Mouse (Mus musculus) ES-Bruce4 (cell line): ENCODE data around the gene Foxo3. TPM values are rescaled to one million over a fixed set of nuclear protein-coding genes. Genes with fewer than 3 reads are reported as not detected.

Experiments
- H3K27ac ChIP-seq: 2 replicates; pipeline ENCODE4 v1.5.1; 2012; ENCODE audit warnings: low read length, inconsistent platforms; ENCODE audit not compliant: insufficient read depth
- H3K27me3 ChIP-seq: 2 replicates; pipeline ENCODE4 v1.6.1; 2012; ENCODE audit warnings: mild to moderate bottlenecking, low read length, inconsistent platforms; ENCODE audit not compliant: control insufficient read depth, poor library complexity, insufficient read depth, severe bottlenecking
- H3K36me3 ChIP-seq: 2 replicates; pipeline ENCODE4 v1.6.1; 2012; ENCODE audit warnings: inconsistent platforms, mild to moderate bottlenecking, low read length, moderate library complexity; ENCODE audit not compliant: control insufficient read depth, poor library complexity, insufficient read depth, severe bottlenecking
- H3K4me1 ChIP-seq: one replicate; pipeline ENCODE4 v1.8.1; 2011; ENCODE audit warnings: low read length; ENCODE audit not compliant: control insufficient read depth, insufficient read depth
- H3K4me3 ChIP-seq: 2 replicates; pipeline ENCODE4 v1.5.1; 2011; ENCODE audit warnings: low read depth, mild to moderate bottlenecking, low read length
- H3K9ac ChIP-seq: 2 replicates; pipeline ENCODE4 v1.6.1; 2012; ENCODE audit warnings: low read depth, mild to moderate bottlenecking, inconsistent platforms; ENCODE audit not compliant: poor library complexity, severe bottlenecking
- H3K9me3 ChIP-seq: replicated peaks from 2 replicates; pipeline ENCODE4 v1.6.1; 2012; ENCODE audit warnings: mild to moderate bottlenecking, low read length, inconsistent platforms; ENCODE audit not compliant: control insufficient read depth, poor library complexity, insufficient read depth, severe bottlenecking
- CTCF ChIP-seq: IDR thresholded peaks from one replicate; pipeline ENCODE4 v1.8.1; 2011; ENCODE audit warnings: low read depth, low read length
- EP300 ChIP-seq: IDR thresholded peaks from 2 replicates; pipeline ENCODE4 v1.6.1; 2011; ENCODE audit warnings: low read depth, low read length; ENCODE audit not compliant: insufficient read depth
- POLR2A ChIP-seq: IDR thresholded peaks from one replicate; pipeline ENCODE4 v1.8.1; 2011; ENCODE audit warnings: low read length; ENCODE audit not compliant: insufficient read depth
- polyA plus RNA-seq: library from polyadenylated mRNA; stranded (reverse); fragments of >200 nt; gene quantifications from 2 replicates; pipeline ENCODE4 v1.2.4, GENCODE M21; 2011; ENCODE audit warnings: low read depth; ENCODE audit not compliant: missing spikeins, insufficient read depth, insufficient read length

The Foxo3 gene
- polyA plus RNA-seq, 1 experiment: 44.9 TPM

- Histone ChIP-seq H3K4me1 (peaks cover 4% of the 10 kb centered on the region), H3K27ac (peak overlapping the region; percentile 1; the same call in 1 of the 2 replicates), H3K4me3 (no peak overlapping the region), H3K9ac (no peak overlapping the region), H3K9me3 (no peaks in the 10 kb centered on the region), H3K36me3 (no peaks in the 10 kb centered on the region), H3K27me3 (no peaks in the 10 kb centered on the region)
- peak; percentile 97 for TF ChIP-seq EP300
- TF ChIP-seq CTCF: no peak
- TF ChIP-seq POLR2A: no peak
These were observed 30.1 kb downstream of the Foxo3 start for GRCm38 (mm10) chr10:42246483-42246882.

DNA sequence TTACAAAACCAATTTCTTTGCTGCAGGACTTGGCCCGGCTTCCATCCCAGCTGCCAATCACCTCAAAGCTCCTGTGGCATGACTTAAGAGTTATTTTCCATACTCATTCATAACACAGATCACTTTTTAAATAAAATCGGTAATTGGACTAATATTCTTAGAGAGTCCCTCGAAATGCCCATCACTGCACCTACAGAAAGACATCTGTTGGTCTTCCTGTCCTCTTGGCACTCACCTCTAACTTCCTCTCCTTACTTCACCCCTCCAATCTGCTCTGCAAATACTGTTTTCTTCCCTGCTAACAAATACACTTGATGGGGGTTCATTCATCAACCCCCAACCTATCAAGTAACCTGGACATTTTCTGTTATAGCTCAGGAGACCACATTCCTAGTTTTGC, 30.9 kb downstream of the Foxo3 start:
- Histone ChIP-seq H3K4me3 (no peak overlapping the region), H3K4me1 (peaks cover 4% of the 10 kb centered on the region), H3K9me3 (no peaks in the 10 kb centered on the region), H3K27ac (no peak overlapping the region), H3K27me3 (no peaks in the 10 kb centered on the region), H3K9ac (no peak overlapping the region), H3K36me3 (no peaks in the 10 kb centered on the region)
- TF ChIP-seq CTCF: no peak
- no peak for TF ChIP-seq EP300
- TF ChIP-seq POLR2A: no peak

DNA sequence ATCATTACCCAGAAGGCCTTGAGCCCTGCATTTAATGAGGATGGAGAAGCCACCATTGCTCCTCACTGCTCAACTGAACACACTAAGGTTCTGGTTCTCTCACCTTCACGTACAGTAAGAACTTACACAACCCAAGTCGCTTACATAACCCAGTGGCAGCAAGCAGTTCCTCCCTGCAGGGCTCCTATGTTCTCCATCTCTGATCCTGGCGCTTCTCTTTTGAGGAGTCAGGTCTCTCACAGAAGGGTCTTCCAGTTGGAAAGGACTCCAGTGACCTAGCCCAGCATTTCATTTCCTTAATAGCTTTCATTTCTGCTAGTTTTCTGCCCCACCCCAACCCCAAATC, 31.3 kb downstream of the Foxo3 start:
- Histone ChIP-seq H3K27ac (no peak overlapping the region), H3K9ac (no peak overlapping the region), H3K36me3 (no peaks in the 10 kb centered on the region), H3K27me3 (no peaks in the 10 kb centered on the region), H3K4me3 (no peak overlapping the region), H3K9me3 (no peaks in the 10 kb centered on the region), H3K4me1 (peaks cover 4% of the 10 kb centered on the region)
- TF ChIP-seq CTCF: no peak

DNA sequence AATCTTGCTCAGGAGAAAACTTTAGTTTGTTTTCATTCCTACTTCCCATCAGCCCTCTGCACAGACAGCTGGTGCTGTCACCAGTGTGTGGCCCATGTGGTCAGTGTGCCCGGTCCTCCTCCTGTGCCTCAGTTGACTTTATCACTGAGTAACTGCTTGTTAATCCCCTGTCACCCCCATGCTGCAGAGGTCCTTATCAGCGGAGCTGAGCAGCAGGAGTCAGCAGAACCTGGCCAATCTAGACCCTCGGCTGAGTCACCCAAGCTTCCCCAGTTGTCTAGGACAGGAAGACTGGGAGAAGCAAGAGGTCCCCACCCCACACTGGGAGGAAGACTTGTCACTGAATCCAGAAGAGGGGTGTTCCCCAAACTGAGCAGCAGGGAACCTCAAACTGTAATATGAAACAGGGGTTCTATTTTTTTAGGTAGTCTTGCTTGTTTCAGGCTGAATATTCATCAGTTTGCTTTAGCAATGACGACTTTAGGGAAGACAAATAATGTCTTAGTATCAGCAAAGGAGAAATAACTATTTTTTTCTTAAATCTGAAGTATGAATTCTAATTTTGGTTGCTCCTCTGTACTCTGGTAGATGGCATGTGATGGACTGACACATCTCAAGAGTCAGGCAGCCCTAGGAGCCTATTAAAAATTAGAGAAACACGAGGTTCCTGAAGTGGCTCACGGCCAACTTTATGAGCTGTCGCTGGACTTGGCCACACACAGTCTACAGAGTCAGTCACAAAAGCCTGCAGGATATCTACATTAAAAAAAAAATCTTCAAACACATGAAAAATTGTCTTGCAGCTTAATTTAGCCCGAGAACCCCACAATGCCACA, 31.9 kb downstream of the Foxo3 start:
- no peak overlapping the region for H3K27ac ChIP-seq
- H3K4me1 ChIP-seq: peaks cover 4% of the 10 kb centered on the region
- TF ChIP-seq CTCF (no peak), POLR2A (no peak), EP300 (no peak)

GRCm38 (mm10) chr10:42243925-42244324, 32.6 kb downstream of the Foxo3 start:
- no peaks in the 10 kb centered on the region for H3K9me3 ChIP-seq
- H3K36me3 ChIP-seq: no peaks in the 10 kb centered on the region
- peaks cover 4% of the 10 kb centered on the region for H3K4me1 ChIP-seq
- H3K9ac ChIP-seq: no peak overlapping the region
- H3K4me3 ChIP-seq: no peak overlapping the region
- no peak for TF ChIP-seq EP300
- TF ChIP-seq CTCF: no peak
- TF ChIP-seq POLR2A: no peak
- H3K27ac ChIP-seq: no peak overlapping the region
- no peaks in the 10 kb centered on the region for H3K27me3 ChIP-seq

More for the DNA sequence above, 31.9 kb downstream of the Foxo3 start:
- Histone ChIP-seq H3K4me3 (no peak overlapping the region), H3K27me3 (no peaks in the 10 kb centered on the region), H3K36me3 (no peaks in the 10 kb centered on the region), H3K9me3 (no peaks in the 10 kb centered on the region), H3K9ac (no peak overlapping the region)

GRCm38 (mm10) chr10:42242484-42242883, 34.1 kb downstream of the Foxo3 start:
- no peak overlapping the region for H3K27ac ChIP-seq
- H3K9me3 ChIP-seq: no peaks in the 10 kb centered on the region
- no peaks in the 10 kb centered on the region for H3K36me3 ChIP-seq
- H3K4me1 ChIP-seq: peaks cover 2% of the 10 kb centered on the region
- TF ChIP-seq CTCF (no peak), EP300 (no peak), POLR2A (no peak)
- no peaks in the 10 kb centered on the region for H3K27me3 ChIP-seq
- no peak overlapping the region for H3K9ac ChIP-seq
- H3K4me3 ChIP-seq: no peak overlapping the region
